Mouse (Mus musculus): Measurements from ENCODE around the gene Cphx2.
"Not testable (repeated sequence)": the region's sequence is repeated elsewhere in the genome, so short reads cannot be mapped to it uniquely, and the experiment has no call there.

The Cphx2 gene

GRCm38 (mm10) chr14:26081216-26081615, at the start of gene Cphx2:
Gene Cphx2, plus strand, starts transcription at chr14:26081516.
- DNase-seq = not testable (repeated sequence)

GRCm38 (mm10) chr14:26034364-26034763, 47.0 kb upstream of the Cphx2 start:
- DNase-seq = not testable (repeated sequence)

- not testable (repeated sequence) for DNase-seq
These were observed 45.9 kb upstream of the Cphx2 start for GRCm38 (mm10) chr14:26035439-26035838.

GRCm38 (mm10) chr14:26042611-26043010, 38.7 kb upstream of the Cphx2 start, which contains the start of gene Gm9780:
Gene Gm9780, minus strand, starts transcription at chr14:26042711.
- DNase-seq = not testable (repeated sequence)

DNA sequence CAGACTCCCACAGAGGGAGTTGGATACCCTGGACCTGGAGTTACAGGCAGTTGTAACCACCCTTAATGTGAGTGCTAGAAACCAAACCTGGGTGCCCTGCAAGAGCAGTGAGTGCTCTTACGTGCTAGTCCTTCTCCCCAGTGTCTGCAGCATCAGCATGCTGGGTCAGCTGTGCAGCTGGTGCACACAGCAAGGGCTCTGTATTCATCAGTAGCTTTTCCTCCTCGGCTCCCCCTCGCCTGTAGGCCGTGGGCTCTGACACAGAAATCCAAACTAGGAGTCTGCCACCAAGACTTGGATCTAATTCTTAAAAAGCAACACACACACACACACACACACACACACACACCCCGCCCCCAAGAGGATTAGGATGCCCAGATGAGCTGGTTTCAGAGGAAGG, 36.3 kb upstream of the Cphx2 start:
- not testable (repeated sequence) for DNase-seq

GRCm38 (mm10) chr14:26047026-26047425, 34.3 kb upstream of the Cphx2 start:
- not testable (repeated sequence) for DNase-seq

- DNase-seq = not testable (repeated sequence)
These were observed 32.5 kb upstream of the Cphx2 start for GRCm38 (mm10) chr14:26048767-26049166.

DNA sequence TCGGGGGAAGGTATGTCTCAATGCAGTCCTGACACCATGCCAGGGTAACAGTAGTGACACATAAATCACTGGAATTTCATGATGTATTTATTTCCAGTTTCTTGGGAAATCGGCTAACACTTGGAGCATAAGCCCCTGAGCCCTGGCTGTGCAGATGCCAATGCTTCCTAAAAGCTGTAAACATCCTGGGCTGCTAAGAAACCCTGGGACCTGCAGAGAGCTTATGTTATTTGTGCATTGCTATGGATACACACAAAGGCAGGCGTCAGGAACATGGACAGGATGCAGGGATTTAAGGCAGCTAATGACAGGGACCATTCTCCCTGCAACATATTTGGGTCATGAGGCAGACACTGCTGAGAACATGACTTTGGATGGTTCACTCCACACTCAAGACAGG, 23.1 kb upstream of the Cphx2 start:
- DNase-seq = not testable (repeated sequence)

- DNase-seq = not testable (repeated sequence)
These were observed 22.0 kb upstream of the Cphx2 start for GRCm38 (mm10) chr14:26059362-26059761.

DNA sequence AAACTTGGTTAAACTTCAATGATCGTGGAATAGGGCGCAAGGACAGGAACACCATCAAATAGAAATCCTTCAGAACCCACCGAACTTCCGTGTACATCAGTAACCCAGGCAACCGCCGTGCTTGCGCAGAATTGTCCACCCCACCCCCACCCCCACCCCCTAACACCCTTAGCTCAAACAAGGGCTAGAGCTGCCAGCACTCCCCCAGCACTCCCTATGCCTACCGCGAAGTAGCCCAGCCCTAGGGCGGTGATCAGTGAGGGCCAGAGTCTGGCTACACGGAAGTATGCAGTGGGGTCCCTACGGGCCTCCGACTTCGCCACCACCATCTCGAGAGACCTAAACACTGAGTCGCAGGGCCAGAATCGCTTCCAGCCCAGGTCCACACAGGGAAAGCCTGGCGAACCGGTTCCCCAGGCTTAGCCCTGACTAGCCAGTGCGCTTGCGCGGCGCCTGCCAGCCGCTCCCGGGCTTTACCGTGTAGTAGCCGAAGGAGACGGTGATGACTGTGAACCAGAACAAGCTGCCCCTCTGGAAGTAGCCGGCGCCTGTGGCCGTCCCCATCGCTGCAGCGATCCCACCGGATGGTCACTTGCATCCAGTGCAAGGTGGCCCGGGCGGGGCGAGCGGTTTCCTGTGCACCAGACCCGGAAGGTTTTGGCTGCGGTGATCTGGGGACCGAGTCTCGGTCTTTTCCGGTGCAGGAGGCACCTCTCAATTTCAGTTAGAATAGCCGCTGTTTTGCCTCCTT, 14.6 kb upstream of the Cphx2 start:
- not testable (repeated sequence) for DNase-seq

- not testable (repeated sequence) for DNase-seq
These were observed 14.0 kb upstream of the Cphx2 start, which contains the start of gene Tmem254c for GRCm38 (mm10) chr14:26067325-26067633. Gene Tmem254c, minus strand, starts transcription at chr14:26067355.

DNA sequence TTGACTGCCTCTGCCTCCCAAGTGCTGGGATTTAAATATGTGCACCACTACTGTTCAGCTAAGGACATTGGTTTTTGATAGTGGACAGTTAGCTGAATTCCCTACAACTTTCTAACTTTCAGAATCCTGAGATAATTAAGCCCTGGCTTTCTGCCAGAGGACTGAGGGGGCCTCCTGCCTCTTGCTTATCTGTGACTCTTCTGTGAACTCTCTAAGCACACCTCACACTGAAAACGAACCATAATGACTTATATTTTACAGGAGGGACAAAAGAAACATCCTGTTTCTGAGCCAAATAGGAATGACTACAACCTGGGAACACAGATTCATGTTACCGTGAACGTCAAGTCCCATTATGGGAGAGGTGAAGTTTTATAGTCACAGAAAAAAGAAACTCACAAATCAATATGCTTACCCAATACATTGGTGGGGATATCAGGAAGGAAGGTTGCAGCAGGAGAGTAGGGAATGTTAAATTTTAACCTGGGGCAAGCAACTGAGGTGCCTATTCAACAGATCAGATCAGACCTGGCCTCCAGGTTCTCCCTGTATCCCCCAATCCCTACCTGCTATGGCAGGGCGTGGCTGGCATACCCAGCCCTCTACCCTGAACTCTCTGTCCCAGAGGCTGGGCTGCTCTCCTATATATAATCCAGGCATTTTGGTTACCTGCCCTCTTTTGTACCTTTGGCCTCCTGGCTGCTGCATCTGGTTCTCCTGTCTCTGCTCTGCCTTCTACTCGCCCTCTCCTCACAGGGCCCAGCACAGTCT, 4.5 kb upstream of the Cphx2 start:
- DNase-seq = not testable (repeated sequence)

DNA sequence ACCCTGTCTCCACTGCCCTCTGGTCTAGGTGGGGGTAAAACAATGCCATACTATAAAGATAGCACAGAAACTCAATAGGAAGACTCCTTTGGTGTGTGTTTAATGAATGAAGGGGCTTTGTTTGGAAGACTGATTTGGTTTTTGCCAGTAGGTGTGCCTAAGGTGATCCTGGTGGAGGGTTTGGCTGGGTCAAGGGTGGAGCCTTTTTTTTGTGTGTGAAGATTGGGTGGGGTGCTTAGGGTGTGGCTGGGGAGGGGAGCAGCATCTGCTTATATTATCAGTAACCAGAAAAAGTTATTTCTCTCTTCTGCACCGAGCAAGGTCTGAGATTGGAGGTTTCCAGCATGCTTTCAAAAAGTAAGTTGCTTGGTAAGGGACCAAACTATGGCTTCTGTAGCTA, 681 bp downstream of the Cphx2 start, which contains the start of gene Cphx3:
Gene Cphx3 (plus strand): TSS at position 301 of the 400 bp plus-strand sequence.
- not testable (repeated sequence) for DNase-seq

DNA sequence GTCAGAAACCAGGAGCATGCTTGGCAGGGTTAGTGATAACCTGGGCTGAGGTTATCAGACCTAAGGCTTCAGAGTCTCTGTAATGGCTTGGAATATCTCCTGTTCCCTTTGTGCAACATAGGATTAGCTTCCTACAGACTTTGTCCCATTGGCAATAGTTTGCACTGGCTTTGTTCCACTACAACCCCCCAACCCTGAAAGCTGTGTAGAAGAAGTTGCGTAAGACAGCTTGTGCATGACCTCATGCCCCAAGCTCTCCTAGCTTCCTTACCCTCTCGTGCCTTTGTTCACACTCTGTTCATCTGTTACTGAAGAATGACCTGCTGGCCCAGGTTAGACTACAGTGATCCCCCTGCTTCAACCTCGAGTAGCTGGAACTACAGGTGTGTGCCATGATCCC, 16.3 kb downstream of the Cphx2 start:
- DNase-seq = not testable (repeated sequence)

DNA sequence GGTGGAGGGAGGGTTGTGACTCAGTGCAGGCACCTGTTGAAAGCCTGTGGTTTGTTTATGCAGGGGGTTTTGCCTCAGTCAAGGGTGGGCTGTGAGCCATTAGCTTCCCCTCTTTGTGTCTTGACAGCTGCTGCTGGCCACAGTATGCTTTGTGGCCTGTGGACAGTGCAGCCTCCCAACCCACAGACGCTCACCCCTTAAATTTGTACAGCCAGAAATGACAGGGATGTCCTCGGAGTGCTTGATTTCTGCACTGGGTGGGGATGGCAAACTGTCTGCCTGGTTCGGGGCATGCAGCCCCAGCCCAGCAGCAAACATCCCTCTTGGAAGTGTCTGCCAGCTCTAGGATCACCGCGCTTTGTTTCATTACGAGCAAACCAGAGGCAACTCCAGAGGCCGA, 36.8 kb downstream of the Cphx2 start, which contains the start of gene Duxbl2:
Gene Duxbl2 (plus strand): TSS at position 200 of the 400 bp plus-strand sequence.
- DNase-seq = not testable (repeated sequence)

GRCm38 (mm10) chr14:26118550-26119000, 37.3 kb downstream of the Cphx2 start:
- not testable (repeated sequence) for DNase-seq

DNA sequence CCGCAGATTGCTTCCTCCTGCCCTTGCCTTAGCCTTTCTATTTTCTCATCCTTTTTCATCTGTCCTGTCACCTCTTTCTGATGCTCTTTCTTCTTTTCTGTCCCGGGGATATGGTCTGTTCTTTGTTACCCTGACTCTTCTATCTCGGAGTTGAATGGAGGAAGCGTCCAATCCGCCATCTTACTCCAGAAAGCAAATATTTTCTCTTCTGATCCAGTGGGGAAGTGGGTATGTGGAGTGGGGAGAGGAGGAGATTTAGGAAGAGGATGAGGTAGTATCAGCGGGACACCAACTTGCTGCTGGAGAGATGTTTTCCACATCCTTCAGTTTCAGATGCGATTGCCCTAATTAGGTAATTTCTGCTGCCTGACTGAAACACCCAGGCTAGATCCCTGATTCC, 37.8 kb downstream of the Cphx2 start:
- DNase-seq = not testable (repeated sequence)
